Mouse (Mus musculus) intestine, embryonic 14.5 days (tissue): ENCODE measurements around the gene Glipr1. TPM values are rescaled to one million over a fixed set of nuclear protein-coding genes. Genes with fewer than 3 reads are reported as not detected.

Experiments used
- ATAC-seq: fragments of 200-750 bp; cut with Nextera tagmentation; replicated peaks from 2 replicates; pipeline ENCODE4 v1.8.0; 2017; ENCODE audit warnings: low read depth, moderate number of reproducible peaks, moderate TSS enrichment, moderate library complexity; ENCODE audit not compliant: low FRiP score, low TSS enrichment
- DNase-seq: peaks from one replicate; pipeline ENCODE4 v3.0.0-alpha.2; 2018; ENCODE audit warnings: low spot score
- H3K27ac ChIP-seq: fragments of 300-500 bp; sonication (generic); 2 replicates; pipeline ENCODE4 v1.5.1; 2014; ENCODE audit warnings: low read depth, mild to moderate bottlenecking, control low read depth
- H3K27me3 ChIP-seq: fragments of 300-500 bp; sonication (generic); replicated peaks from 2 replicates; pipeline ENCODE4 v1.6.1; 2014; ENCODE audit warnings: low read length, control low read depth; ENCODE audit not compliant: control insufficient read depth, insufficient read depth
- H3K36me3 ChIP-seq: fragments of 300-500 bp; sonication (generic); 2 replicates; pipeline ENCODE4 v1.6.1; 2014; ENCODE audit warnings: low read length, control low read depth; ENCODE audit not compliant: control insufficient read depth, insufficient read depth
- H3K4me1 ChIP-seq: fragments of 300-500 bp; sonication (generic); replicated peaks from 2 replicates; pipeline ENCODE4 v1.6.1; 2014; ENCODE audit warnings: low read length, control low read depth, mixed read lengths; ENCODE audit not compliant: control insufficient read depth, insufficient read depth
- H3K4me2 ChIP-seq: fragments of 300-500 bp; sonication (generic); 2 replicates; pipeline ENCODE4 v1.6.1; 2014; ENCODE audit warnings: low read length
- H3K4me3 ChIP-seq: fragments of 300-500 bp; sonication (generic); 2 replicates; pipeline ENCODE4 v1.5.1; 2014; ENCODE audit warnings: low read depth, low read length, control low read depth, mixed read lengths
- H3K9ac ChIP-seq: fragments of 300-500 bp; sonication (generic); 2 replicates; pipeline ENCODE4 v1.6.1; 2014; ENCODE audit warnings: mild to moderate bottlenecking, low read length
- H3K9me3 ChIP-seq: fragments of 300-500 bp; sonication (generic); 2 replicates; pipeline ENCODE4 v1.6.1; 2016; ENCODE audit warnings: low read length, control low read depth; ENCODE audit not compliant: control insufficient read depth
- WGBS: fragments of 180-500 bp; shearing (Covaris S2); extraction: QIAGEN DNeasy Blood & Tissue Kit; methylation state at CpG from one replicate; pipeline ENCODE4 v1.1.7; 2014; 5-methylcytosine and 5-hydroxymethylcytosine counted together
- polyA plus RNA-seq: library from polyadenylated mRNA; unstranded; fragments of >200 nt; fragmentation: Nextera tagmentation; extraction: Ambion mirVana; gene quantifications from 2 replicates; pipeline ENCODE4 v1.2.1, GENCODE M21; 2014

Glipr1 gene
- polyA plus RNA-seq, 1 experiment from 2014 or later: 9.7 TPM

DNA sequence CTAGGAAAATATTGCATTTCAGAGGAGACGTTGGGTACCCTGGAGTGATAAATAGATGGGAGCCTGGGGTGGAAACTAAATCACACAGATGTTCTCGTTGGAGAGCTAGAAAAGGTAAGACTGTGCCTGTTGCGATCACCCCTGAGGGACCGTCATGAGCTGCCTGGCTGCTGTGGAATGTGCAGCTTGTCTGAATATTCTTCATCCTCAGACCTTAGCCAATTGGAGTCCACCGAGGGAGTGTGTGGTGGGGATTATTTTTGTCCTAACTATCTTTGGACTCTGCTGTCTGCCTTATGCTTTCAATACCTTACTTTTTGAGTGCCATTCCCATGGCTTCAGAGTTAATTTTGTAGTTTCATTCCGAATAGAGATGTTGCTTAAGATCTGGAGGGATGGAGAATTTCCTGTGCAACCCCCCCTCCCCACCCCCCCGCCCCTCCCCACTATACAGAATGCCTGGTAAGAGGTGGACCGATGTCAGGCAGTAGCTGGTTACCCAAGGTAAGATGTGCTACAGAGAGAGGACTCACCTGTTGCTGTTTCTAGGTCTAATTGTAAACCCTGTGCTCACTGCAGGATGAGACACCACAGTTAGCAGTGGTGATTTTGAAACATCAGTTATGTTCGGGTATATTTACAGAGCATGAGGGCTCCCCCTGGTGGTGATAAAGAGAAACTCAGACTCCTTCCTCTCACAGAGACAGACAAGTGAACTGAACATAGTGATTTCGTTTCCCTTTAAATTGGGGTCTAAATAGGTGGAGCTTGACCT, 45.0 kb downstream of the Glipr1 start:
- DNase-seq (peak; percentile 67), ATAC-seq (peak; percentile 57)
- Histone ChIP-seq H3K27me3 (no peaks in the 10 kb centered on the region), H3K4me3 (no peak overlapping the region), H3K9me3 (no peaks in the 10 kb centered on the region), H3K4me2 (no peak overlapping the region), H3K4me1 (no peaks in the 10 kb centered on the region), H3K36me3 (no peaks in the 10 kb centered on the region), H3K27ac (no peak overlapping the region), H3K9ac (no peak overlapping the region)
- WGBS: 61% methylated on average over 10 of the region's 10 CpGs

DNA sequence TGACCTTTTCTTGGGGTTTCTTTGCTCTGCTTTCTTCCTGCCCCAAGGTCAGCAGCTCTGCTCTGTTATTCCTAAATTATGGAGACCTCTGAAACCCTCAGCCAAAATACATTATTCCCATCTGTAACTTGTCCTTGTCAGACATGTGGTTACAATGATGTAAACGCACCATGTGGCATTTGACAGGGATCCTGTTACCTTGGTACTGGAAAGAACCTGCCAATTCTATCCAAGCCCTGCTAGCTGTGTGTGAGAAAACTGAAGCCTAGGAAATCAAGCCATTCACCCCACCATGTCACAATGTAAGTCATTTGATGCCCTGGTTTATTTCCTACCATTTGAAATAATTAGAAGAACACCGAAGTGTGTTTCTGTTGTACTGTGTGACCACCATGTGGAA, 46.6 kb downstream of the Glipr1 start:
- Histone ChIP-seq H3K4me3 (no peak overlapping the region), H3K4me2 (no peak overlapping the region), H3K9me3 (no peaks in the 10 kb centered on the region), H3K27ac (no peak overlapping the region), H3K27me3 (no peaks in the 10 kb centered on the region), H3K36me3 (no peaks in the 10 kb centered on the region), H3K4me1 (no peaks in the 10 kb centered on the region), H3K9ac (no peak overlapping the region)
- WGBS: 77% methylated on average over 2 of the region's 2 CpGs
- no peak for ATAC-seq
- no peak for DNase-seq

DNA sequence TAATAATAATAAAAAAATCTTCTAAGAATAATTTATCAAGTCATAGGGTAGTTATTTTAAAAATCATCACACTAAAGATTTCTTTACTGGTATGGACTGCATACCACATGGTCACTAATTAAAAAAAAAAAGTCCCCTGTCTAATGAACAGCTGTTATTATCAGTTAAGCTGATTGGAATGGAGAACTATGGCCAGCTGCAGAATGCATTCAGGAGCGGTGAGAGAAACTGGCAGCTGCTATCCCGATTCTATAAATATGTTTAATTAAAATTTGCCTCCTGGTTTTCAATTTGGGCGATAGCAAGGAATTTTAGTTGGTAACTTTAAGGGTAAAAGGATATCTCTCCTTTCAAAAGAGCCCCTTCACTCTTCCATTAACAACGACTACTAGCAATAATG, 53.4 kb downstream of the Glipr1 start:
- Histone ChIP-seq H3K4me1 (no peaks in the 10 kb centered on the region), H3K9me3 (no peaks in the 10 kb centered on the region), H3K4me3 (no peak overlapping the region), H3K9ac (no peak overlapping the region), H3K4me2 (no peak overlapping the region), H3K36me3 (no peaks in the 10 kb centered on the region), H3K27ac (no peak overlapping the region), H3K27me3 (no peaks in the 10 kb centered on the region)
- ATAC-seq (no peak), DNase-seq (no peak)
- 58% methylated on average over 4 of the region's 4 CpGs for WGBS

DNA sequence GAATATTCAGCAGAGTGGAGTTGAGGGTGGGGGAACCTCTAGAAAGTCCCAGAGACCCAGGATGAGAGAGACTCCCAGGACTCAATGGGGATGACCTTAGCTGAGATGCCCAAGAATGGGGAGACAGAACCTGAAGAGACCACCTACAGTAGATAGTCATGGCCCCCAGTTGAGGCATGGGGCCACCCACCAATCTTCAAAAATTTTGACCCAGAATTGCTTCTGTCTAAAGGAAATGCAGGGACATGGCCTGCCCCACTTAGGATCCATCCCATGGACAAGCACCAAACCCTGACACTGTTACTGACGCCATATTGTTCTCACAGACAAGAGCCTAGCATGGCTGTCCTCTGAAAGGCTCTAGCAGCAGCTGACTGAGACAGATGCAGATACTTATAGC, 54.4 kb downstream of the Glipr1 start:
- no peaks in the 10 kb centered on the region for H3K36me3 ChIP-seq

DNA sequence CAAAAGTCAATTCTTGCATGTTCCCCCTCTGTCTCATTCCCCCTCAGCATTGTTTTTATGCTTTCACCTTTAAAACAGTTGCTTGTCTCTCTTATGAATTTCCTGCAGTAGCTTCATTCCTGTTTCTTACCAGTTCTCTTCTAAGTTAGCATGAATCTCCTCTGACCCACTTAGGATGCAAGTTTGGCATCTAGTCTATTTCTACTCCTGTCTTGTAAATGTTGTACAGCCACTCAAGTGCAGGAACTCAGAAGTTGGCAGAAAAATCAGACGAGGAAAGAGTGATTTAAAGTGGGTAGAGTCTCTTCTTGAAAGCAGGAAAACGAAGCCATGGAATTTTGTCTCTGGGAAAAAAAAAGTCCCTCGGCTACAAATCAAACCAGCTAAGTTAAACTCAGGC, 56.9 kb downstream of the Glipr1 start:
- DNase-seq (no peak), ATAC-seq (no peak)
- Histone ChIP-seq H3K4me2 (no peak overlapping the region), H3K36me3 (no peaks in the 10 kb centered on the region), H3K4me3 (no peak overlapping the region), H3K9me3 (no peaks in the 10 kb centered on the region), H3K27ac (no peak overlapping the region), H3K27me3 (no peaks in the 10 kb centered on the region), H3K9ac (no peak overlapping the region), H3K4me1 (no peaks in the 10 kb centered on the region)
- WGBS: 38% methylated on average over 3 of the region's 3 CpGs

More for the DNA sequence above, 54.4 kb downstream of the Glipr1 start:
- Histone ChIP-seq H3K9ac (no peak overlapping the region), H3K27me3 (no peaks in the 10 kb centered on the region), H3K27ac (no peak overlapping the region), H3K9me3 (no peaks in the 10 kb centered on the region), H3K4me3 (no peak overlapping the region), H3K4me2 (no peak overlapping the region), H3K4me1 (no peaks in the 10 kb centered on the region)
- ATAC-seq (no peak), DNase-seq (no peak)
- 96% methylated on average over 1 of the region's 1 CpGs for WGBS

DNA sequence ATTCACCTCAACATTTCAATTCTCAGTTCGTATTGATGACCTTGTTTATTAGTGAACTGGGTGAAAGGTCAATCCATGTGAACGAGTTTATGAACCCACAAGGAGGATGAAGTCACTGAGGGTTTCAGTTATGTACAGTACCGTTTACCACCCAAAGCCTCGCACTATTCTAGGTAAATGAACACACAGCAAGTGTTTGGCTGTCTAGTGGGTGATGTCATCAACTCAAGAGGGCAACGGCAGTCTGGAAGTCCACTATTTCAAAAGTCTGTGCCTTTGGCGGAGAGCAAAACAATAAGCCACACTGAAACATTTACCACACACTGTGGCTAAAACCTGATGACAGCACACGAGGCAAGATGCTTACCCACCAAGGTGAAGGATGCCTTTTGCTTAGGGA, 59.4 kb downstream of the Glipr1 start:
- no peak overlapping the region for H3K4me3 ChIP-seq
- no peaks in the 10 kb centered on the region for H3K36me3 ChIP-seq
- no peaks in the 10 kb centered on the region for H3K4me1 ChIP-seq
- ATAC-seq: no peak
- DNase-seq: no peak
- 77% methylated on average over 7 of the region's 7 CpGs for WGBS
- H3K9me3 ChIP-seq: no peaks in the 10 kb centered on the region
- H3K4me2 ChIP-seq: no peak overlapping the region
- H3K27ac ChIP-seq: no peak overlapping the region
- H3K9ac ChIP-seq: no peak overlapping the region
- no peaks in the 10 kb centered on the region for H3K27me3 ChIP-seq

DNA sequence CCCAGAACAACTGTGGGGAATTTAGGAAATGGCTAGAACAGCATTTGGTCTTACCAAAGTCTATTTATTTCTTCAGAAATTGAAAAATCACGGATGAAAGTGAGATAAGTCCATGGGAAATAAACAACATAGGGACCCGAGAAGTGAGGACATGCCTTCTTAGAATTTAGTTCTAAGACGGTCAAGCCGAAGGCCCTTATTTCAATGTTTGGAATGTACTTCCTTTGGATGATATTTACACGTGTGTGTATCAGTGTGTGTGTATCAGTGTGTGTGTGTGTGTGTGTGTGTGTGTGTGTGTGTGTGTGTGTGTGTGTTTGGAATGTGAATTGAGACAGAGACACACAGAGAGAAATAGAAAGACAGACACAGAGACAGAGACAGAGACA, 65.3 kb downstream of the Glipr1 start:
- 0 out of 2 replicates have a peak, but pooled peaks cover 3% of the 10 kb centered on the region for H3K4me1 ChIP-seq
- DNase-seq (no peak), ATAC-seq (no peak)
- no peaks in the 10 kb centered on the region for H3K36me3 ChIP-seq
- H3K9me3 ChIP-seq: no peaks in the 10 kb centered on the region
- no peak overlapping the region for H3K27ac ChIP-seq
- no peak overlapping the region for H3K4me3 ChIP-seq
- H3K4me2 ChIP-seq: no peak overlapping the region
- 51% methylated on average over 5 of the region's 5 CpGs for WGBS
- no peaks in the 10 kb centered on the region for H3K27me3 ChIP-seq
- no peak overlapping the region for H3K9ac ChIP-seq

DNA sequence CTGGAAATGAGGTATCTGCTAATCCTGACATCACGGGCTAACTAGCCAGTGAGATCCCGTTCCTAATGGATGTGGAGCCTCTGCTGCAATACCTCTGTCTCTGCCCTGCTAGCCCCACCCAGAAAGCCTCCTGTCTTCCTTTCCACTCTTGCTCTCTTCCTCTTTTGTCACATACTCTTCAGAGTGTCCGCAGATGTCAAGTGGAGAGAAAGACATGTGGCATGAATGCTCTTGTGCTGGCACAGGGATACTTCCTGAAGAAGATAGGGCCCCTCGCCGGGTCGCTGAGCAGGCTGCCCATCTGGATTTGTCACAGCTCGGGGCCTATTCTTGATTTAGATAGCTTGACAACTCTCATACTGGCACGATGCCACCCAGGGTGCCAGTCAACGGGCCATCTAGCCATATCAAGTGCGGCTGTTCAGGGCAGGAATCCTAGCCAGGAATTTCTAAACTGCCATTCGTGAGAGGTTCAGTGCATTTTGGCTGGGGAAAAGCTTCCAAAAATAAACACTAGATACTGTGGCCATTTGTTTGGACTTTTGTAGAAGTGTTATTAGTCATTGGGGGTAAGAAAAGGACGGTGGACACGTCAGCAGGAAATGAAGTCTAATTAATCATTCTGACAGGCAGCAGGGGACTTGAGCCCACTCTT, 65.8 kb downstream of the Glipr1 start:
- ATAC-seq: no peak
- H3K36me3 ChIP-seq: no peaks in the 10 kb centered on the region
- no peak overlapping the region for H3K9ac ChIP-seq
- H3K4me2 ChIP-seq: no peak overlapping the region
- H3K9me3 ChIP-seq: no peaks in the 10 kb centered on the region
- no peak overlapping the region for H3K27ac ChIP-seq
- H3K27me3 ChIP-seq: no peaks in the 10 kb centered on the region
- DNase-seq: no peak
- H3K4me1 ChIP-seq: 0 out of 2 replicates have a peak, but pooled peaks cover 3% of the 10 kb centered on the region
- H3K4me3 ChIP-seq: no peak overlapping the region
- 37% methylated on average over 13 of the region's 13 CpGs for WGBS

DNA sequence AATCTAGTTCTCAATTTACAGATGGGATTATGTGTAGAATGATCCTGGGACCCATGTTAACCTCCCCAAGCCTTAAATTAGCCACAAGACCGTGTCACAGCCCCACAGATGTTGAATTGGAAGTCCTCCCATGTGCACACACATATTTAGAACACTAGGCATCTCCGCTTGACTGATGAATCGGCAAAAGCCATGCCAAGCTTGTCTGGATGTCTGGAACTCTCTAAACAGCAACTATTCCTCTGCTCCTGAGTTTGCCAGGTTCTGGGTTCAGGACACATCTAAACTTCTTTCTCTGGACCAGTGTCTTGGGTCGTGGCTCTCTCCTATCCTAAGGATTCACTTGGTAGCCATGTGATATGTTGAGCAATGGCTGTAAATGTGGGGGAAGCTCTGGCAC, 66.4 kb downstream of the Glipr1 start:
- no peaks in the 10 kb centered on the region for H3K9me3 ChIP-seq
- DNase-seq (no peak), ATAC-seq (no peak)
- no peaks in the 10 kb centered on the region for H3K36me3 ChIP-seq
- H3K4me2 ChIP-seq: no peak overlapping the region
- no peak overlapping the region for H3K4me3 ChIP-seq
- H3K27me3 ChIP-seq: no peaks in the 10 kb centered on the region
- no peak overlapping the region for H3K27ac ChIP-seq
- no peak overlapping the region for H3K9ac ChIP-seq
- 81% methylated on average over 4 of the region's 4 CpGs for WGBS
- 0 out of 2 replicates have a peak, but pooled peaks cover 3% of the 10 kb centered on the region for H3K4me1 ChIP-seq
